Mouse (Mus musculus) midbrain, embryonic 13.5 days (tissue): ENCODE measurements around the gene Gm17359. TPM values are rescaled to one million over a fixed set of nuclear protein-coding genes. Genes with fewer than 3 reads are reported as not detected.
A peak's percentile ranks its signal among the peaks of the same experiment; 100 is the strongest.

ENCODE experiments used
- ATAC-seq: fragments of 200-750 bp; cut with Nextera tagmentation; 2 replicates; pipeline ENCODE4 v1.8.0; 2017; ENCODE audit warnings: mild to moderate bottlenecking, moderate TSS enrichment, moderate library complexity
- H3K27ac ChIP-seq: fragments of 300-500 bp; sonication (generic); 2 replicates; pipeline ENCODE4 v1.5.1; 2015; ENCODE audit warnings: inconsistent platforms, mild to moderate bottlenecking, moderate library complexity
- H3K27me3 ChIP-seq: fragments of 300-500 bp; sonication (generic); 2 replicates; pipeline ENCODE4 v1.6.1; 2015; ENCODE audit warnings: mild to moderate bottlenecking, inconsistent platforms
- H3K36me3 ChIP-seq: fragments of 300-500 bp; sonication (generic); 2 replicates; pipeline ENCODE4 v1.6.1; 2015; ENCODE audit warnings: mild to moderate bottlenecking, inconsistent platforms
- H3K4me1 ChIP-seq: fragments of 300-500 bp; sonication (generic); replicated peaks from 2 replicates; pipeline ENCODE4 v1.6.1; 2015; ENCODE audit warnings: inconsistent platforms
- H3K4me2 ChIP-seq: fragments of 300-500 bp; sonication (generic); replicated peaks from 2 replicates; pipeline ENCODE4 v1.6.1; 2015; ENCODE audit warnings: moderate library complexity, mild to moderate bottlenecking, inconsistent platforms
- H3K4me3 ChIP-seq: fragments of 300-500 bp; sonication (generic); replicated peaks from 2 replicates; pipeline ENCODE4 v1.5.1; 2015; ENCODE audit warnings: mild to moderate bottlenecking, inconsistent platforms
- H3K9ac ChIP-seq: fragments of 300-500 bp; sonication (generic); replicated peaks from 2 replicates; pipeline ENCODE4 v1.6.1; 2015; ENCODE audit warnings: mild to moderate bottlenecking, inconsistent platforms
- H3K9me3 ChIP-seq: fragments of 300-500 bp; sonication (generic); 2 replicates; pipeline ENCODE4 v1.6.1; 2016; ENCODE audit warnings: mild to moderate bottlenecking, inconsistent platforms
- WGBS: fragments of 180-500 bp; shearing (Covaris S2); methylation state at CpG from one replicate; pipeline ENCODE4 v1.1.7; 2015; 5-methylcytosine and 5-hydroxymethylcytosine counted together
- polyA plus RNA-seq: library from polyadenylated mRNA; unstranded; fragments of >200 nt; fragmentation: Nextera tagmentation; extraction: Ambion mirVana; gene quantifications from 2 replicates; pipeline ENCODE4 v1.2.1, GENCODE M21; 2015

Gene Gm17359
- polyA plus RNA-seq, 1 experiment from 2014 or later: not detected

- no peak for ATAC-seq
Measured at GRCm38 (mm10) chr3:79311895-79312294, 24.6 kb upstream of the Gm17359 start.

GRCm38 (mm10) chr3:79314006-79314698 is 22.3 kb upstream of the Gm17359 start:
- no peaks in the 10 kb centered on the region for H3K27me3 ChIP-seq
- no peak overlapping the region for H3K27ac ChIP-seq
- H3K9ac ChIP-seq: no peak overlapping the region
- no peak overlapping the region for H3K4me2 ChIP-seq
- 43% methylated on average over 10 of the region's 10 CpGs for WGBS
- H3K4me1 ChIP-seq: peaks cover 14% of the 10 kb centered on the region
- H3K9me3 ChIP-seq: peaks cover 6% of the 10 kb centered on the region; the same call in 1 of the 2 replicates
- no peak overlapping the region for H3K4me3 ChIP-seq
- ATAC-seq: 0 out of 2 replicates have a peak, but pooled peaks have one; percentile 34
- H3K36me3 ChIP-seq: no peaks in the 10 kb centered on the region

More at GRCm38 (mm10) chr3:79311895-79312294, 24.6 kb upstream of the Gm17359 start:
- no peaks in the 10 kb centered on the region for H3K36me3 ChIP-seq
- H3K9me3 ChIP-seq: no peaks in the 10 kb centered on the region
- H3K4me2 ChIP-seq: no peak overlapping the region
- H3K27ac ChIP-seq: no peak overlapping the region
- no peaks in the 10 kb centered on the region for H3K27me3 ChIP-seq
- no peak overlapping the region for H3K4me3 ChIP-seq
- H3K4me1 ChIP-seq: peaks cover 14% of the 10 kb centered on the region
- no peak overlapping the region for H3K9ac ChIP-seq

- Histone ChIP-seq H3K4me2 (peak overlapping the region; percentile 17), H3K9ac (no peak overlapping the region), H3K4me1 (peaks cover 20% of the 10 kb centered on the region), H3K9me3 (no peaks in the 10 kb centered on the region), H3K36me3 (no peaks in the 10 kb centered on the region), H3K4me3 (no peak overlapping the region), H3K27me3 (no peaks in the 10 kb centered on the region), H3K27ac (no peak overlapping the region)
- WGBS: 39% methylated on average over 10 of the region's 10 CpGs
- ATAC-seq: peak; percentile 57
Measured at GRCm38 (mm10) chr3:79324697-79325526, 11.5 kb upstream of the Gm17359 start.

- H3K4me2 ChIP-seq: no peak overlapping the region
- ATAC-seq: no peak
- H3K9ac ChIP-seq: no peak overlapping the region
- no peaks in the 10 kb centered on the region for H3K36me3 ChIP-seq
- H3K9me3 ChIP-seq: no peaks in the 10 kb centered on the region
- H3K4me1 ChIP-seq: peaks cover 15% of the 10 kb centered on the region
- no peak overlapping the region for H3K4me3 ChIP-seq
- no peaks in the 10 kb centered on the region for H3K27me3 ChIP-seq
- 17% methylated on average over 8 of the region's 8 CpGs for WGBS
- no peak overlapping the region for H3K27ac ChIP-seq
Measured at GRCm38 (mm10) chr3:79329691-79330315, 6.7 kb upstream of the Gm17359 start.

GRCm38 (mm10) chr3:79333051-79333450 is 3.4 kb upstream of the Gm17359 start:
- WGBS: 93% methylated on average over 7 of the region's 7 CpGs
- H3K9me3 ChIP-seq: no peaks in the 10 kb centered on the region

GRCm38 (mm10) chr3:79333643-79334200 is 2.7 kb upstream of the Gm17359 start:
- Histone ChIP-seq H3K27ac (no peak overlapping the region), H3K4me1 (peaks cover 6% of the 10 kb centered on the region; the same call in 1 of the 2 replicates), H3K4me3 (no peak overlapping the region), H3K27me3 (no peaks in the 10 kb centered on the region), H3K4me2 (no peak overlapping the region), H3K9ac (no peak overlapping the region), H3K36me3 (no peaks in the 10 kb centered on the region), H3K9me3 (no peaks in the 10 kb centered on the region)
- WGBS: 91% methylated on average over 8 of the region's 8 CpGs
- no peak for ATAC-seq

More at GRCm38 (mm10) chr3:79333051-79333450, 3.4 kb upstream of the Gm17359 start:
- Histone ChIP-seq H3K27ac (no peak overlapping the region), H3K27me3 (no peaks in the 10 kb centered on the region), H3K36me3 (no peaks in the 10 kb centered on the region), H3K4me2 (no peak overlapping the region), H3K9ac (no peak overlapping the region), H3K4me1 (peaks cover 6% of the 10 kb centered on the region; the same call in 1 of the 2 replicates), H3K4me3 (no peak overlapping the region)
- no peak for ATAC-seq

GRCm38 (mm10) chr3:79340737-79341136 is 4.3 kb downstream of the Gm17359 start:
- no peak for ATAC-seq
- 49% methylated on average over 3 of the region's 3 CpGs for WGBS

GRCm38 (mm10) chr3:79342961-79343735 is 6.7 kb downstream of the Gm17359 start:
- no peaks in the 10 kb centered on the region for H3K9me3 ChIP-seq
- no peaks in the 10 kb centered on the region for H3K27me3 ChIP-seq
- no peak overlapping the region for H3K27ac ChIP-seq
- no peaks in the 10 kb centered on the region for H3K36me3 ChIP-seq
- ATAC-seq: no peak
- no peak overlapping the region for H3K4me2 ChIP-seq
- H3K4me1 ChIP-seq: no peaks in the 10 kb centered on the region
- no peak overlapping the region for H3K9ac ChIP-seq
- H3K4me3 ChIP-seq: no peak overlapping the region
- WGBS: 89% methylated on average over 17 of the region's 17 CpGs

More at GRCm38 (mm10) chr3:79340737-79341136, 4.3 kb downstream of the Gm17359 start:
- H3K4me2 ChIP-seq: no peak overlapping the region
- no peak overlapping the region for H3K4me3 ChIP-seq
- H3K27ac ChIP-seq: no peak overlapping the region
- H3K36me3 ChIP-seq: no peaks in the 10 kb centered on the region
- H3K4me1 ChIP-seq: no peaks in the 10 kb centered on the region
- no peak overlapping the region for H3K9ac ChIP-seq
- no peaks in the 10 kb centered on the region for H3K27me3 ChIP-seq
- H3K9me3 ChIP-seq: no peaks in the 10 kb centered on the region

GRCm38 (mm10) chr3:79349311-79349710 is 12.8 kb downstream of the Gm17359 start:
- WGBS: 76% methylated on average over 1 of the region's 1 CpGs

GRCm38 (mm10) chr3:79358721-79359120 is 22.3 kb downstream of the Gm17359 start:
- no peak overlapping the region for H3K4me3 ChIP-seq
- no peak overlapping the region for H3K4me2 ChIP-seq
- H3K27me3 ChIP-seq: no peaks in the 10 kb centered on the region
- no peak overlapping the region for H3K27ac ChIP-seq
- no peaks in the 10 kb centered on the region for H3K36me3 ChIP-seq
- H3K4me1 ChIP-seq: 0 out of 2 replicates have a peak, but pooled peaks cover 4% of the 10 kb centered on the region
- no peak for ATAC-seq
- H3K9ac ChIP-seq: no peak overlapping the region
- WGBS: 31% methylated on average over 4 of the region's 4 CpGs
- H3K9me3 ChIP-seq: no peaks in the 10 kb centered on the region

More at GRCm38 (mm10) chr3:79349311-79349710, 12.8 kb downstream of the Gm17359 start:
- Histone ChIP-seq H3K27me3 (no peaks in the 10 kb centered on the region), H3K4me2 (no peak overlapping the region), H3K9me3 (peaks cover 4% of the 10 kb centered on the region; the same call in 1 of the 2 replicates), H3K4me1 (no peaks in the 10 kb centered on the region), H3K27ac (no peak overlapping the region), H3K4me3 (no peak overlapping the region), H3K9ac (no peak overlapping the region), H3K36me3 (no peaks in the 10 kb centered on the region)
- ATAC-seq: no peak
